Mouse (Mus musculus): Measurements from ENCODE around the gene Frmpd4.

DNA sequence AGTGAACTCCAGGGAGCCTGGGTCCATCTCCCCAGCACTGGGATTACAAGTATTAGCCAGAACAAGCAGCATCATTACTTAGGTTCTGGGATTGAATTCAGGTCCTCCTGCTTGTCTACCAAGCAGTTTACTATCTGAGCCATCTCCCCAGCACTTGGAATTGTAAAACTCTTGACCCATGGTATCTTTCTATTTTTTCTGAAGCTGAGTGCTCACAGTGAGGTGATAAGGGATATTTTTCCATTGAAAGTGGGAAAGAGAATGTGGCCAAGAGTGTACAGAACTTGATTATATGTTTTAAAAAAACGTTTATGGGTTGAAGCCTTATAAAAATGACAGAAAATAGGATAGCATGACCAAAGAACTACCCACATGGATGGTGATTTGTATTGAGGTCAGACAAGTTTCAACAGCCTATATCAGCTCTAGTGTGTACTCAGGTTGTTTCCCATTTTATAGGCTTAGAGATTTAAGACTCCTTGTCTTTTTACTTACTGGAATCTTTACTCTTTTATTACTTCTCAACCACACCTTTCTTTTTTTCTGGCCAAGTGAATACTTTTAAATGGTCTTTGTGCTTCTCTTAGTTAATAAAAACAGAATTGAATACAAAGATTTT, 1085.3 kb downstream of the Frmpd4 start:
- TF ChIP-seq POLR2A (IDR thresholded peaks at IDR 0.05; ENCODE audit: low read depth, low read length) (no peak), CTCF (IDR thresholded peaks at IDR 0.05; ENCODE audit: extremely low read depth, insufficient read depth, insufficient read length, insufficient replicate concordance) (no peak)
